Mouse (Mus musculus) c-Kit-positive CD71-positive TER-119-positive erythroid progenitor cells, embryonic 14.5 days (primary cell): ENCODE results near the gene Hmgcl.
A peak's percentile ranks its signal among the peaks of the same experiment; 100 is the strongest.

Experiments used
- DNase-seq: peaks from one replicate; pipeline ENCODE4 v3.0.0-alpha.2; 2013; ENCODE audit warnings: low spot score

Hmgcl gene

DNA sequence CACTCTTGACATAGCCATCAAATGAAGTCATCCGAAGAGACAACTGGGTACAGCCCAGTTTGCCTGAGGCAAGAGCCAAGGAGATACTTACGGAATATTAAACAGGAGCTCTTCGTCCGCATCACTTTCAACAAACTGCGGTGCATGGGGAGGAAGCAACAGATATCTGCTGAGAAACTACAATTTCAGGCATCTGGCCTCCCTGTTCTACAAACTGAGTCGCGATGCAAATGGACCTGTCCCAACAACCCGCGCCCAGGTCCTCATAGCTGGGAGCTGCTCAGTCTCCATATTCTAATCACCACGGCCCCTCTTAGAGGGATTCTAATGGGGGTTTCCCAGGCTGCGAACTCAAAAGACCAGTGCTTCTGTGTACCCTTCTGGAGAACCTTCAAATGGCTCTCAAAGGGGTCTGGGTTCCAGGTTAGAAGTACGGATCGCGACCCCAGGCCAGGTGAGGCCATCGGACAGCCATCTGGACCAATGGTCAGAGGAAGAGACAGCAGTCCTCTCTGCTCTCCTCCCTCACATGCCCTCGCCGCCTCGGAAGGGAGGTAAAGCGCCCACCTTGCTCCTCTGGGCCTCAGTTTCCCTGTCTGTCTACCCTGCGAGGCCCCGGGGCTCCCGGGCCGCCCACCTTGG lies 40.2 kb downstream of the Hmgcl start:
- no peak for DNase-seq

- peak; percentile 89 for DNase-seq
These were observed 40.9 kb downstream of the Hmgcl start, which contains the start of gene Pithd1 for GRCm38 (mm10) chr4:135986943-135987710. Gene Pithd1 (minus strand): TSS chr4:135987264.

GRCm38 (mm10) chr4:135987714-135988113 lies 41.5 kb downstream of the Hmgcl start:
- no peak for DNase-seq

GRCm38 (mm10) chr4:135993941-135994340 lies 47.7 kb downstream of the Hmgcl start:
- DNase-seq = no peak

DNA sequence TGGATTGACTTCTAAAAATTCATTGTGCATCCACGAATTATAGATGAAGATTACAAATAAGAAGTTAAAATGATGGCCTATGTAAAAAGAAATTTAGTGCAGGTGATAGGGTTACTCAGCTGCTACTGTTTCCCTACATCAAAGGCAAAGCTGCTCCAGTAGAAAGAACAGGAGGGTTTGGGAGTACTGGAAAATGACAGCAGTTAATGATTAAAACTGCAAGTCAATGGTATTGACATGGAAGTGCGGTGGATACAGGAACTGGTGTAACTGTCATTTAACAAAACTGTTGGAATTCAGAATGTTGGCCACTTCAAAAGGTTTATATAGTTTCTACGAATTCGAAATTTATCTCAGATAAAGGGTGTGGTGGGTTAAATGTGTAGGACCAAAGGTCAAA lies 48.9 kb downstream of the Hmgcl start:
- DNase-seq = no peak

DNA sequence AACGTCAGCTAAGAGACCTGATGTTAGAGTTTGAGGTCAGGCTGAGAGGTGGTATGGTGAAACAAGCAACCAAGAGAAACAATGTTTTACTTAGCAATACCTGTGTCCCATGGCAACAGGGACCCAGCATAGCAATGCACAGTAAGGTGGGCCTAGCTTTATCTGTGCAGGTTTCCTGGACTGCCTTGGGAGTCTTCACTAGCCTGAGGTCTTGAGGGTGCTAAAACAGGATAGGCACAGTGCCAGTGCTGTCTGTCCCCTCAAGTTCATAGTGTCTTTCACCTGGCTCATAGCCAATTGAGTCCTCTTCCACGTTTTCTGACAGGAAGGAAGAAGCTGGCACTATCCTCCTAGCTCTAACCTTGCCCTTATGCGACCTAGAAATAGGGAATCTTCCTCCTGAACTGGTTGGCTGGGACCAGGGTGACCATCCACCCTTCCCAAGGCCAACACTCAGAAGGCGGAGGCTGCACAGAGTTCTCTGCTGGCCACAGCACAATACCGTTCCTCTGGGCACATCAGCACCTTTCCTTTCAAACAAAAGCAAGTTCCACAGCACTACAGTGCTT lies 57.9 kb downstream of the Hmgcl start:
- DNase-seq = no peak

- DNase-seq = no peak
These were observed 58.7 kb downstream of the Hmgcl start for GRCm38 (mm10) chr4:136004921-136005320.

- DNase-seq = no peak
These were observed 60.6 kb downstream of the Hmgcl start for GRCm38 (mm10) chr4:136006821-136007220.

GRCm38 (mm10) chr4:136008782-136009447 lies 62.7 kb downstream of the Hmgcl start:
- no peak for DNase-seq

GRCm38 (mm10) chr4:136010586-136010985 lies 64.3 kb downstream of the Hmgcl start:
- no peak for DNase-seq
